ENCODE assay signal across 8 mouse cellular contexts in genomic region chr16:97535808-97536413, GRCm38 (mm10). TPM values are rescaled to one million over a fixed set of nuclear protein-coding genes. Genes with fewer than 3 reads are reported as not detected.
A peak's percentile ranks its signal among the peaks of the same experiment; 100 is the strongest.
DNase-seq lines count a peak whose midpoint lies in the region; ATAC-seq and TF ChIP-seq lines count a peak whose summit lies in the region.

No protein-coding gene starts in this region.

- TF ChIP-seq POLR2A in bone marrow macrophage, adult 2 months (IDR thresholded peaks at IDR 0.05; ENCODE audit: borderline replicate concordance, low read depth, low read length), result no peak

- DNase-seq in CD4-positive helper T cell, adult 2 months (ENCODE audit: low read depth, low spot score), result peak; percentile 68
- peak; percentile 8 to 50 for DNase-seq in frontal cortex, adult 2 months (ENCODE audit: extremely low spot score in 1 of 2, low spot score in 1 of 2)
- peak; percentile 19 to 26 for DNase-seq in layer of hippocampus, adult 2 months (ENCODE audit: low spot score in 2 of 2)
- DNase-seq in liver, postnatal 0 days, result peak; percentile 75
- peak; percentile 66 for DNase-seq in neural tube, embryonic 11.5 days (ENCODE audit: low spot score)
- peak; percentile 67 for DNase-seq in telencephalon, adult 2 months (ENCODE audit: low read depth, low spot score)

- 8% methylated on average over 3 of the region's 3 CpGs for WGBS in liver, postnatal 0 days (ENCODE audit: insufficient replicate concordance)
- WGBS in neural tube, embryonic 11.5 days, result 15% methylated on average over 3 of the region's 3 CpGs

- TF ChIP-seq CTCF in bone marrow macrophage, adult 2 months (IDR thresholded peaks at IDR 0.05; ENCODE audit: low read depth, low read length), result no peak
- TF ChIP-seq CTCF in layer of hippocampus, adult 2 months (conservative IDR thresholded peaks at IDR 0.05), result no peak
- TF ChIP-seq CTCF in liver, postnatal 0 days (IDR thresholded peaks at IDR 0.05; ENCODE audit: low read depth), result no peak

- peak overlapping the region; percentile 62 for H3K9ac ChIP-seq in liver, postnatal 0 days (replicated peaks)
- H3K9ac ChIP-seq in neural tube, embryonic 11.5 days (ENCODE audit: low read length), result 0 out of 2 replicates have a peak overlapping the region, but pooled peaks have one; percentile 28

- H3K27ac ChIP-seq in bone marrow macrophage, adult 2 months (ENCODE audit: insufficient read depth, low read depth, low read length), result peak overlapping the region; percentile 96
- peak overlapping the region; percentile 91 for H3K27ac ChIP-seq in layer of hippocampus, adult 2 months
- peak overlapping the region; percentile 98 for H3K27ac ChIP-seq in liver, postnatal 0 days (ENCODE audit: low read depth)
- H3K27ac ChIP-seq in neural tube, embryonic 11.5 days (ENCODE audit: low read depth, low read length), result no peak overlapping the region

- no peaks in the 10 kb centered on the region for H3K9me3 ChIP-seq in liver, postnatal 0 days (ENCODE audit: low read length)
- no peaks in the 10 kb centered on the region for H3K9me3 ChIP-seq in neural tube, embryonic 11.5 days (ENCODE audit: control insufficient read depth, low read length)

- peak; percentile 61 to 62; a peak in 3 of 4 replicates for ATAC-seq in hematopoietic stem cell, adult 5-6 weeks (replicated peaks in 1 of 2; ENCODE audit: insufficient read depth in 1 of 2, low FRiP score in 2 of 2, low TSS enrichment in 1 of 2, low read depth in 1 of 2, poor library complexity in 2 of 2, severe bottlenecking in 2 of 2)
- peak; percentile 68 for ATAC-seq in liver, postnatal 0 days
- ATAC-seq in neural tube, embryonic 11.5 days (ENCODE audit: insufficient read depth, low FRiP score, low TSS enrichment), result peak; percentile 84

- peak overlapping the region; percentile 72 for H3K4me2 ChIP-seq in liver, postnatal 0 days (ENCODE audit: low read depth, low read length)
- peak overlapping the region; percentile 6; the same call in 1 of the 2 replicates for H3K4me2 ChIP-seq in neural tube, embryonic 11.5 days (ENCODE audit: low read depth)

- H3K4me3 ChIP-seq in bone marrow macrophage, adult 2 months (ENCODE audit: insufficient read depth, low read length), result peak overlapping the region; percentile 60
- peak overlapping the region; percentile 38; the same call in 1 of the 2 replicates for H3K4me3 ChIP-seq in layer of hippocampus, adult 2 months
- peak overlapping the region; percentile 42 for H3K4me3 ChIP-seq in liver, postnatal 0 days (ENCODE audit: low read depth, low read length)
- H3K4me3 ChIP-seq in neural tube, embryonic 11.5 days (ENCODE audit: low read depth, low read length), result no peak overlapping the region

- TF ChIP-seq EP300 in liver, postnatal 0 days (IDR thresholded peaks at IDR 0.05; ENCODE audit: low read depth), result no peak

- H3K4me1 ChIP-seq in bone marrow macrophage, adult 2 months (ENCODE audit: control insufficient read depth, insufficient read depth, low read length), result peaks cover 24% of the 10 kb centered on the region
- peaks cover 40% of the 10 kb centered on the region for H3K4me1 ChIP-seq in liver, postnatal 0 days (ENCODE audit: insufficient read depth)
- peaks cover 13% of the 10 kb centered on the region for H3K4me1 ChIP-seq in neural tube, embryonic 11.5 days (ENCODE audit: control insufficient read depth, insufficient read depth, low read length)

- H3K27me3 ChIP-seq in liver, postnatal 0 days (ENCODE audit: insufficient read depth, low read length), result no peaks in the 10 kb centered on the region
- no peaks in the 10 kb centered on the region for H3K27me3 ChIP-seq in neural tube, embryonic 11.5 days (ENCODE audit: control insufficient read depth, insufficient read depth, low read length)

- peaks cover 20% of the 10 kb centered on the region for H3K36me3 ChIP-seq in liver, postnatal 0 days (replicated peaks; ENCODE audit: insufficient read depth, low read length)
- H3K36me3 ChIP-seq in neural tube, embryonic 11.5 days (ENCODE audit: control insufficient read depth, insufficient read depth, low read length), result no peaks in the 10 kb centered on the region

RNA-seq across cellular contexts. Expression of gene Fam3b, which starts 21.3 kb away (rescaled TPM):
- polyA plus RNA-seq in bone marrow macrophage, adult 2 months (2012; ENCODE audit: insufficient read depth, insufficient read length, missing spikeins), result not detected in 2 replicates
- polyA plus RNA-seq in frontal cortex, adult 2 months (2012; rRNA removed), result not detected in 2 replicates
- total RNA-seq in hematopoietic stem cell, adult 5-6 weeks (2017), result 1.4 TPM in 1 of 2 replicates, not detected in the other
- total RNA-seq in layer of hippocampus, adult 2 months (2021), result not detected
- polyA plus RNA-seq in liver, postnatal 0 days (2015; fragmentation: Nextera tagmentation; extraction: Ambion mirVana), result 0.15 TPM in 1 of 2 replicates, not detected in the other
- polyA plus RNA-seq in neural tube, embryonic 11.5 days (2014; fragmentation: Nextera tagmentation; extraction: Ambion mirVana), result not detected in 2 replicates

Comparison
In these comparisons a context has a peak if more than half of its experiments do, and no peak if none do; other contexts are left out.
1. DNase-seq: peak in every context shown above with its lines; median percentile 75 in liver, postnatal 0 days; 68 in CD4-positive helper T cell, adult 2 months; 67 in telencephalon, adult 2 months; 66 in neural tube, embryonic 11.5 days; 29 in frontal cortex, adult 2 months; 22 in layer of hippocampus, adult 2 months.